Mouse (Mus musculus) midbrain, embryonic 12.5 days (tissue): ENCODE data around the gene Pde11a. TPM values are rescaled to one million over a fixed set of nuclear protein-coding genes. Genes with fewer than 3 reads are reported as not detected.
A peak's percentile ranks its signal among the peaks of the same experiment; 100 is the strongest.

ENCODE experiments used
- ATAC-seq: fragments of 200-750 bp; cut with Nextera tagmentation; 2 replicates; pipeline ENCODE4 v1.8.0; 2017; ENCODE audit warnings: low read depth, moderate TSS enrichment, moderate library complexity; ENCODE audit not compliant: low FRiP score
- H3K27ac ChIP-seq: fragments of 300-500 bp; sonication (generic); replicated peaks from 2 replicates; pipeline ENCODE4 v1.5.1; 2016; ENCODE audit warnings: mild to moderate bottlenecking
- H3K27me3 ChIP-seq: fragments of 300-500 bp; sonication (generic); 2 replicates; pipeline ENCODE4 v1.6.1; 2016; ENCODE audit warnings: mild to moderate bottlenecking
- H3K36me3 ChIP-seq: fragments of 300-500 bp; sonication (generic); 2 replicates; pipeline ENCODE4 v1.6.1; 2016
- H3K4me1 ChIP-seq: fragments of 300-500 bp; sonication (generic); 2 replicates; pipeline ENCODE4 v1.6.1; 2016
- H3K4me2 ChIP-seq: fragments of 300-500 bp; sonication (generic); replicated peaks from 2 replicates; pipeline ENCODE4 v1.6.1; 2016; ENCODE audit warnings: mild to moderate bottlenecking, moderate library complexity
- H3K4me3 ChIP-seq: fragments of 300-500 bp; sonication (generic); 2 replicates; pipeline ENCODE4 v1.5.1; 2016; ENCODE audit warnings: mild to moderate bottlenecking
- H3K9ac ChIP-seq: fragments of 300-500 bp; sonication (generic); replicated peaks from 2 replicates; pipeline ENCODE4 v1.6.1; 2016; ENCODE audit warnings: mild to moderate bottlenecking, moderate library complexity
- H3K9me3 ChIP-seq: fragments of 300-500 bp; sonication (generic); 2 replicates; pipeline ENCODE4 v1.6.1; 2016; ENCODE audit warnings: mild to moderate bottlenecking
- WGBS: fragments of 180-500 bp; shearing (Covaris S2); methylation state at CpG from one replicate; pipeline ENCODE4 v1.1.7; 2016; 5-methylcytosine and 5-hydroxymethylcytosine counted together
- polyA plus RNA-seq: library from polyadenylated mRNA; unstranded; fragments of >200 nt; fragmentation: Nextera tagmentation; extraction: Ambion mirVana; gene quantifications from 2 replicates; pipeline ENCODE4 v1.2.1, GENCODE M21; 2016

Gene Pde11a
- polyA plus RNA-seq, 1 experiment from 2014 or later: 0.20 TPM

GRCm38 (mm10) chr2:76058661-76059467 is 279.7 kb downstream of the Pde11a start:
- Histone ChIP-seq H3K9me3 (no peaks in the 10 kb centered on the region), H3K4me3 (no peak overlapping the region), H3K4me2 (no peak overlapping the region), H3K9ac (no peak overlapping the region), H3K27ac (no peak overlapping the region), H3K27me3 (peaks cover 2% of the 10 kb centered on the region; the same call in 1 of the 2 replicates), H3K4me1 (peaks cover 13% of the 10 kb centered on the region; the same call in 1 of the 2 replicates), H3K36me3 (no peaks in the 10 kb centered on the region)
- WGBS: 45% methylated on average over 13 of the region's 13 CpGs
- no peak for ATAC-seq

DNA sequence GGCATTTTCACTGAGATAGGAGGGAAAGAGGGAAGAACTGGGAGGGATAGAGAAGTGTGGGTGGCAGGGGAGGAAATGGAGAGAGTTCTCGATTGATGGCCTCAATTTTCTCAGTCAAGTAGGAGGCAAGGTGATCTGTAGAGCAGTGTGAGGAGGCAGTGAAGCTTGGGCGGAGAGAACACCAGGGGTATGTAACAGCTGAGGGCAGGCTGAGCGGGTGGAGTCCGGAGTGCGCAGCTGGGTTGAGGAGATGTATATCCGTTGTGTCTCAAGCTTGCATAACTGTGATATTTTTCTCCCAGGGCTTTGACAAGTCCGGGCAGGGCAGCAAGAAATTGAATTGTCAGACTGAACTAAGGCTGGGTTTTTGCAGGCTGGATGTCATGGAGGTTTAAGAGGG is 281.0 kb downstream of the Pde11a start:
- Histone ChIP-seq H3K9me3 (no peaks in the 10 kb centered on the region), H3K36me3 (no peaks in the 10 kb centered on the region), H3K4me1 (peaks cover 13% of the 10 kb centered on the region; the same call in 1 of the 2 replicates), H3K4me3 (no peak overlapping the region), H3K9ac (no peak overlapping the region), H3K27me3 (peaks cover 2% of the 10 kb centered on the region; the same call in 1 of the 2 replicates), H3K27ac (no peak overlapping the region), H3K4me2 (no peak overlapping the region)
- WGBS: 93% methylated on average over 7 of the region's 7 CpGs
- ATAC-seq: no peak

DNA sequence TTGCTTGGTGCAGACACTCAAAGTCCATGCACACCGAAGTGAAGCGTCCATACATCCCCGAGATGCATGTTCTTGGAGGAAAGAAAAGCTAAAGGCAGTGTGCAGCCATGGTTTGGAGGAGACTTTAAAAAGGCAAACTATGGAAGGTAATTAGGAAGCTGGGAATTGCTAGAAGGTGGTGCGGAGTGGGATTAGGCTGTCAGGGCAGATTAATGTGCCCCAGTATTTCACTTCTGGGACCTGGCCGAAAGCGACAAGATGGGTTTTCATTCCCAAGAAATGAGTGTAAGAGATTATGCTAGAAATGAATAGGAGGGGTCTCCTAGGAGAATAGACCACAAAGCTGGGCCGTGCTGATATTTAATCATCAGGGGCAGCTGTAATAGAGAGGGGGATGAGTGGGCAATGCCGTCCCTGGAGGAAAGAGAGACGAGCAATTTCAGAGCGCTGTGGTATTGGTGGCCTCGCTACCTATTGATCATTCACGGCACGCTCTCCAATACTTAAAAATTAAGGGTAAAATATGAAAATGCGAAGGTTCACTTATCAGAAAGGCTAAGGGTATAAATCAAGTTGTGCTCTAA is 284.7 kb downstream of the Pde11a start:
- 64% methylated on average over 14 of the region's 14 CpGs for WGBS
- H3K9ac ChIP-seq: no peak overlapping the region

GRCm38 (mm10) chr2:76052897-76053505 is 285.6 kb downstream of the Pde11a start:
- ATAC-seq: no peak
- H3K9ac ChIP-seq: no peak overlapping the region
- H3K4me2 ChIP-seq: no peak overlapping the region
- H3K4me1 ChIP-seq: no peaks in the 10 kb centered on the region
- H3K27me3 ChIP-seq: no peaks in the 10 kb centered on the region
- 76% methylated on average over 1 of the region's 1 CpGs for WGBS
- no peaks in the 10 kb centered on the region for H3K36me3 ChIP-seq
- H3K9me3 ChIP-seq: no peaks in the 10 kb centered on the region
- H3K4me3 ChIP-seq: no peak overlapping the region
- H3K27ac ChIP-seq: peak overlapping the region; percentile 55; the same call in 1 of the 2 replicates

More for the DNA sequence above, 284.7 kb downstream of the Pde11a start:
- peak; percentile 66; the same call in 1 of the 2 replicates for ATAC-seq
- H3K27me3 ChIP-seq: no peaks in the 10 kb centered on the region
- no peaks in the 10 kb centered on the region for H3K9me3 ChIP-seq
- H3K27ac ChIP-seq: peak overlapping the region; percentile 55
- no peak overlapping the region for H3K4me2 ChIP-seq
- H3K4me3 ChIP-seq: no peak overlapping the region
- no peaks in the 10 kb centered on the region for H3K36me3 ChIP-seq
- peaks cover 4% of the 10 kb centered on the region; the same call in 1 of the 2 replicates for H3K4me1 ChIP-seq

DNA sequence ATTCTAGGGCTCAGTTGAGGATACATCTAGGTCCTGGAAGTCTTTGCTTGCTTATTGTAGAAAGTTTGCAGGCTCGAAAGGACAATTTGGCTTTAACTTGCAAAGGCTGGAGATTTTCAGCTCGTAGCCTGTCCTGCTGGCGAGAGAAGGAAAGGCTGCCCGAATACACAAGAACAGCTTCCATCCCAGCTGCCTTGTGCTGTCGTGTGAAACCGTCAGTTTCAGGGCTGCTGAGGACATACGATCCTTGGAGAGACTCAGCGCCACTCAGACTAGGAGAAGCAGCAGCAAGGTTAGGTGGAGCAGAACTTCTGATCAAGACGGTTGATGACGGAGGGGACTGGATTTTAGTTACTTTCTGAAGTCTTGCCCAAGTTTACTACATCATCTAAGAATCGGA is 287.2 kb downstream of the Pde11a start:
- no peak overlapping the region for H3K27ac ChIP-seq
- H3K36me3 ChIP-seq: no peaks in the 10 kb centered on the region
- 89% methylated on average over 11 of the region's 11 CpGs for WGBS
- no peaks in the 10 kb centered on the region for H3K4me1 ChIP-seq
- ATAC-seq: no peak
- no peaks in the 10 kb centered on the region for H3K9me3 ChIP-seq
- no peak overlapping the region for H3K4me3 ChIP-seq
- no peak overlapping the region for H3K9ac ChIP-seq
- H3K4me2 ChIP-seq: no peak overlapping the region
- no peaks in the 10 kb centered on the region for H3K27me3 ChIP-seq

- WGBS: 90% methylated on average over 4 of the region's 4 CpGs
- no peaks in the 10 kb centered on the region for H3K4me1 ChIP-seq
Measured at GRCm38 (mm10) chr2:76050911-76051310, 287.7 kb downstream of the Pde11a start.

GRCm38 (mm10) chr2:76050092-76050491 is 288.5 kb downstream of the Pde11a start:
- no peaks in the 10 kb centered on the region for H3K27me3 ChIP-seq
- 77% methylated on average over 10 of the region's 10 CpGs for WGBS
- H3K4me1 ChIP-seq: no peaks in the 10 kb centered on the region
- no peaks in the 10 kb centered on the region for H3K36me3 ChIP-seq
- no peak overlapping the region for H3K9ac ChIP-seq
- H3K4me2 ChIP-seq: no peak overlapping the region
- no peak for ATAC-seq
- H3K27ac ChIP-seq: no peak overlapping the region
- no peak overlapping the region for H3K4me3 ChIP-seq
- H3K9me3 ChIP-seq: no peaks in the 10 kb centered on the region

More at GRCm38 (mm10) chr2:76050911-76051310, 287.7 kb downstream of the Pde11a start:
- Histone ChIP-seq H3K4me3 (no peak overlapping the region), H3K27ac (no peak overlapping the region), H3K27me3 (no peaks in the 10 kb centered on the region), H3K36me3 (no peaks in the 10 kb centered on the region), H3K9ac (no peak overlapping the region), H3K9me3 (no peaks in the 10 kb centered on the region), H3K4me2 (no peak overlapping the region)
- ATAC-seq: no peak

- Histone ChIP-seq H3K4me2 (no peak overlapping the region), H3K9ac (no peak overlapping the region), H3K27ac (no peak overlapping the region), H3K36me3 (no peaks in the 10 kb centered on the region), H3K27me3 (no peaks in the 10 kb centered on the region), H3K4me1 (no peaks in the 10 kb centered on the region), H3K9me3 (no peaks in the 10 kb centered on the region), H3K4me3 (no peak overlapping the region)
- ATAC-seq: no peak
- 73% methylated on average over 8 of the region's 8 CpGs for WGBS
Measured at GRCm38 (mm10) chr2:76049529-76049928, 289.0 kb downstream of the Pde11a start.

- ATAC-seq: no peak
- WGBS: 88% methylated on average over 12 of the region's 12 CpGs
- H3K4me1 ChIP-seq: no peaks in the 10 kb centered on the region
- no peaks in the 10 kb centered on the region for H3K9me3 ChIP-seq
- H3K9ac ChIP-seq: no peak overlapping the region
- H3K4me3 ChIP-seq: no peak overlapping the region
- no peaks in the 10 kb centered on the region for H3K36me3 ChIP-seq
- no peak overlapping the region for H3K27ac ChIP-seq
- H3K4me2 ChIP-seq: no peak overlapping the region
- H3K27me3 ChIP-seq: no peaks in the 10 kb centered on the region
Measured at GRCm38 (mm10) chr2:76047740-76048139, 290.8 kb downstream of the Pde11a start.

- no peaks in the 10 kb centered on the region for H3K36me3 ChIP-seq
- H3K27ac ChIP-seq: no peak overlapping the region
- H3K9ac ChIP-seq: no peak overlapping the region
- H3K4me2 ChIP-seq: no peak overlapping the region
- H3K9me3 ChIP-seq: no peaks in the 10 kb centered on the region
- no peak overlapping the region for H3K4me3 ChIP-seq
- ATAC-seq: no peak
- H3K27me3 ChIP-seq: no peaks in the 10 kb centered on the region
- H3K4me1 ChIP-seq: no peaks in the 10 kb centered on the region
- 86% methylated on average over 10 of the region's 10 CpGs for WGBS
Measured at GRCm38 (mm10) chr2:76042210-76042609, 296.4 kb downstream of the Pde11a start.

DNA sequence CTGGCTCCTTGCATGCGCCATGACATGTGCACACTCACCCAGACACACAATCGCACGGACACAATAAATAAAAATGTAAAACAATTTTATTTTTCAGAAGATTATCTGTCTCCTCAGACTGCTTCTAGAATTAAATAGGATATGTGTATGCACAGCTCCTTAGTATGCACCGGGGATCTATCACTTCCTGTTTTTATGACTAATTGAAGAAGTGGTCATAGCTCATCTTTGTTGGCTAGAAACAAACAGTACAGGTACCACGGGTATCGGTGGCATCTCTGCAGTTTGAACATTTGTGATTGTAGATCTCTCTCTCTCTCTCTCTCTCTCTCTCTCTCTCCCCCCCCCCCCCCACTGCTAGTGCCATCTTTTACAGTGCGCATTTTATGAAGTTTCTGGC is 298.5 kb downstream of the Pde11a start:
- no peak for ATAC-seq
- no peak overlapping the region for H3K4me3 ChIP-seq
- H3K27ac ChIP-seq: no peak overlapping the region
- no peaks in the 10 kb centered on the region for H3K9me3 ChIP-seq
- no peaks in the 10 kb centered on the region for H3K4me1 ChIP-seq
- H3K9ac ChIP-seq: no peak overlapping the region
- H3K36me3 ChIP-seq: no peaks in the 10 kb centered on the region
- H3K4me2 ChIP-seq: no peak overlapping the region
- H3K27me3 ChIP-seq: no peaks in the 10 kb centered on the region
- WGBS: 95% methylated on average over 7 of the region's 7 CpGs

- peak overlapping the region; percentile 92 for H3K27ac ChIP-seq
- no peak overlapping the region for H3K4me3 ChIP-seq
- H3K4me1 ChIP-seq: peaks cover 22% of the 10 kb centered on the region
- WGBS: 17% methylated on average over 8 of the region's 8 CpGs
- no peaks in the 10 kb centered on the region for H3K27me3 ChIP-seq
- no peaks in the 10 kb centered on the region for H3K9me3 ChIP-seq
- peak; percentile 77 for ATAC-seq
- peak overlapping the region; percentile 26 for H3K4me2 ChIP-seq
- H3K9ac ChIP-seq: peak overlapping the region; percentile 7; the same call in 1 of the 2 replicates
- H3K36me3 ChIP-seq: no peaks in the 10 kb centered on the region
Measured at GRCm38 (mm10) chr2:76030080-76030479, 308.5 kb downstream of the Pde11a start.
